Mouse (Mus musculus): ENCODE data around the gene Agpat3. TPM values are rescaled to one million over a fixed set of nuclear protein-coding genes. Genes with fewer than 3 reads are reported as not detected.

Agpat3 gene
- total and polyA plus RNA-seq, 3 experiments: 0.07 TPM; not detected in 2

DNA sequence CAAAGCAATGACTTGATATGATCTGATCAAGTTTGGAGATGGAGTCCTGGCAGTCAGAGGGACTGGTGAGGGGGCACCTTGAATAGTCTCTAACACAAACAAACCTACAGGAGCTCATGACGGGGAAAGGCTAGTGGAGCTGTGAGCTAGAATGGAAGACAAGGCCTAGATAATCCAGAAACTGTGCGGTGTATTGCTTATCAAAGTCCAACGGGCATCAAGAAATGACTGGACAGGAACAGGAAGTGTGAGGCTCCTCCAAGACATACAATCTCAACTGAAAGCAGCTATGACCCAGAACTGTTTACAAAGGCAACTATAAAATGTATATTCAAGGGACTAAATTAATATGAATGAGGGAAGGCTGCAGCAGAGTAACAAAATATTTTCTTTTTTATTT, 105.1 kb downstream of the Agpat3 start:
- Histone ChIP-seq H3K4me1 (ENCODE audit: control insufficient read depth in 1 of 2, insufficient read depth in 2 of 2, low read length in 2 of 2) (peaks cover 5 to 28% of the 10 kb centered on the region in 2 experiments), H3K36me3 (ENCODE audit: control insufficient read depth in 1 of 2, insufficient read depth in 2 of 2, low read length in 2 of 2) (peaks cover 2 to 25% of the 10 kb centered on the region in 2 experiments; a peak in 2 of 4 replicates), H3K79me2 (ENCODE audit: control insufficient read depth, insufficient read depth, low read length, poor library complexity) (peaks cover 15% of the 10 kb centered on the region), H3K9ac (ENCODE audit: control insufficient read depth, low read depth, low read length, poor library complexity, severe bottlenecking) (peak overlapping the region; percentile 26), H3K4me3 (ENCODE audit: control insufficient read depth in 1 of 2, insufficient read depth in 1 of 2, low read depth in 2 of 2, low read length in 2 of 2) (no peak overlapping the region), H3K27ac (ENCODE audit: control insufficient read depth, low read depth, low read length) (peak overlapping the region; percentile 69), H3K9me3 (replicated peaks; ENCODE audit: insufficient read depth, low read length) (no peaks in the 10 kb centered on the region), H3K27me3 (ENCODE audit: control insufficient read depth in 1 of 2, insufficient read depth in 2 of 2, low read length in 2 of 2) (peaks cover 0 to 4% of the 10 kb centered on the region in 2 experiments; a peak in 2 of 4 replicates)
- TF ChIP-seq MAX (IDR thresholded peaks at IDR 0.05; ENCODE audit: low read length) (no peak), POLR2A (IDR thresholded peaks at IDR 0.05; ENCODE audit: control insufficient read depth in 1 of 2, insufficient read depth in 1 of 2, low read depth in 1 of 2, low read length in 2 of 2, poor library complexity in 1 of 2) (peak in 1 of 2 experiments; percentile 31; a peak in 1 of 4 replicates), MAZ (IDR thresholded peaks at IDR 0.05; ENCODE audit: low read depth, low read length) (no peak), ELF1 (IDR thresholded peaks at IDR 0.05; ENCODE audit: low read depth, low read length) (peak; percentile 64), USF1 (IDR thresholded peaks at IDR 0.05; ENCODE audit: low read depth, low read length) (no peak), ZNF384 (IDR thresholded peaks at IDR 0.05; ENCODE audit: low read depth, low read length) (no peak), CTCF (IDR thresholded peaks at IDR 0.05 in 2 of 3, conservative IDR thresholded peaks at IDR 0.05 in 1 of 3; ENCODE audit: control insufficient read depth in 1 of 3, insufficient read depth in 1 of 3, low read depth in 2 of 3, low read length in 3 of 3, poor library complexity in 1 of 3, severe bottlenecking in 1 of 3) (no peak), TCF12 (IDR thresholded peaks at IDR 0.05; ENCODE audit: low read depth, low read length) (0 out of 2 replicates have a peak, but pooled peaks have one; percentile 5), SIN3A (IDR thresholded peaks at IDR 0.05; ENCODE audit: low read length) (no peak), GATA1 (IDR thresholded peaks at IDR 0.05; ENCODE audit: low read depth, low read length) (peak; percentile 57), TAL1 (IDR thresholded peaks at IDR 0.05; ENCODE audit: low read length) (peak; percentile 34; the same call in 1 of the 2 replicates), EP300 (IDR thresholded peaks at IDR 0.05; ENCODE audit: low read depth in 1 of 2, low read length in 2 of 2) (peak in 1 of 2 experiments; percentile 66; a peak in 2 of 4 replicates), MYB (IDR thresholded peaks at IDR 0.05; ENCODE audit: low read depth, low read length) (peak; percentile 69)
- DNase-seq (ENCODE audit: low read depth, low spot score): peak; percentile 65

DNA sequence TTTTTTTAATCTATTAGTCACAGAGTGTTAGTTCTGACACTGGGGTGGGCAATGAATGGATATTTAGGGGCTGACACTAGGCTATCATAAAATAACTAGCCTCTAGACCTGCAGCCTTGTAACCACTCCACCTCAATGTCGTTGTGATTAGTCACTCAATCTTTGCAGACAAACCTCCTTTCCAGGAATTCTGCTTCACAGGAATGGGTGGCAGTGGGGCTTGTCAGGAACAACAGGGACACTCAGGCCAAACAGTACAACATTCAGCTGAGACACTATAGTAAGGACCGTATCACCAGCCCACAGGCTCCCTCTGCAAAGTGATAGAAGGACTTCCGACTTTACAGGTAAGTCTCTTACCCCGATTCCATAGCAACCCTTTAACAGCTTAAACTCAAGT, 105.6 kb downstream of the Agpat3 start:
- Histone ChIP-seq H3K4me3 (ENCODE audit: control insufficient read depth in 1 of 2, insufficient read depth in 1 of 2, low read depth in 2 of 2, low read length in 2 of 2) (no peak overlapping the region), H3K27me3 (ENCODE audit: control insufficient read depth in 1 of 2, insufficient read depth in 2 of 2, low read length in 2 of 2) (peaks cover 0 to 4% of the 10 kb centered on the region in 2 experiments; a peak in 2 of 4 replicates), H3K36me3 (ENCODE audit: control insufficient read depth in 1 of 2, insufficient read depth in 2 of 2, low read length in 2 of 2) (peaks cover 2 to 26% of the 10 kb centered on the region in 2 experiments; a peak in 2 of 4 replicates), H3K27ac (ENCODE audit: control insufficient read depth, low read depth, low read length) (peak overlapping the region; percentile 69), H3K4me1 (ENCODE audit: control insufficient read depth in 1 of 2, insufficient read depth in 2 of 2, low read length in 2 of 2) (peaks cover 5 to 28% of the 10 kb centered on the region in 2 experiments), H3K9ac (ENCODE audit: control insufficient read depth, low read depth, low read length, poor library complexity, severe bottlenecking) (peak overlapping the region; percentile 26; the same call in 1 of the 2 replicates), H3K79me2 (ENCODE audit: control insufficient read depth, insufficient read depth, low read length, poor library complexity) (peaks cover 17% of the 10 kb centered on the region), H3K9me3 (replicated peaks; ENCODE audit: insufficient read depth, low read length) (no peaks in the 10 kb centered on the region)
- TF ChIP-seq JUND (IDR thresholded peaks at IDR 0.05; ENCODE audit: low read depth, low read length) (no peak), NRF1 (IDR thresholded peaks at IDR 0.05; ENCODE audit: insufficient read depth, low read depth, low read length, poor library complexity, severe bottlenecking) (no peak), CTCF (IDR thresholded peaks at IDR 0.05 in 2 of 3, conservative IDR thresholded peaks at IDR 0.05 in 1 of 3; ENCODE audit: control insufficient read depth in 1 of 3, insufficient read depth in 1 of 3, low read depth in 2 of 3, low read length in 3 of 3, poor library complexity in 1 of 3, severe bottlenecking in 1 of 3) (no peak), ZKSCAN1 (IDR thresholded peaks at IDR 0.05; ENCODE audit: low read depth, low read length) (no peak), POLR2AphosphoS5 (IDR thresholded peaks at IDR 0.05; ENCODE audit: borderline replicate concordance, low read depth, low read length) (no peak), USF2 (IDR thresholded peaks at IDR 0.05; ENCODE audit: borderline replicate concordance in 1 of 2, insufficient read depth in 1 of 2, low read depth in 1 of 2, low read length in 2 of 2) (no peak), GABPA (IDR thresholded peaks at IDR 0.05; ENCODE audit: low read depth, low read length) (no peak), UBTF (IDR thresholded peaks at IDR 0.05; ENCODE audit: borderline replicate concordance, insufficient read depth, low read depth, low read length) (no peak), EP300 (IDR thresholded peaks at IDR 0.05; ENCODE audit: low read depth in 1 of 2, low read length in 2 of 2) (no peak), NELFE (IDR thresholded peaks at IDR 0.05; ENCODE audit: low read depth, low read length) (no peak), RCOR1 (IDR thresholded peaks at IDR 0.05; ENCODE audit: low read depth, low read length) (no peak), ZC3H11A (IDR thresholded peaks at IDR 0.05; ENCODE audit: low read depth, low read length) (no peak), E2F4 (IDR thresholded peaks at IDR 0.05; ENCODE audit: borderline replicate concordance, low read depth, low read length) (no peak), POLR2AphosphoS2 (IDR thresholded peaks at IDR 0.05; ENCODE audit: low read length) (no peak), MAZ (IDR thresholded peaks at IDR 0.05; ENCODE audit: low read depth, low read length) (no peak)
- DNase-seq (ENCODE audit: low read depth, low spot score): no peak

All from MEL (cell line).